Mouse (Mus musculus) testis, postnatal 14 days (tissue): ENCODE results near the gene Eddm3b.
"Not testable (repeated sequence)": the region's sequence is repeated elsewhere in the genome, so short reads cannot be mapped to it uniquely, and the experiment has no call there.

Experiments
- DNase-seq: peaks from one replicate; pipeline ENCODE4 v3.0.0; 2021; ENCODE audit warnings: low spot score

The Eddm3b gene

DNA sequence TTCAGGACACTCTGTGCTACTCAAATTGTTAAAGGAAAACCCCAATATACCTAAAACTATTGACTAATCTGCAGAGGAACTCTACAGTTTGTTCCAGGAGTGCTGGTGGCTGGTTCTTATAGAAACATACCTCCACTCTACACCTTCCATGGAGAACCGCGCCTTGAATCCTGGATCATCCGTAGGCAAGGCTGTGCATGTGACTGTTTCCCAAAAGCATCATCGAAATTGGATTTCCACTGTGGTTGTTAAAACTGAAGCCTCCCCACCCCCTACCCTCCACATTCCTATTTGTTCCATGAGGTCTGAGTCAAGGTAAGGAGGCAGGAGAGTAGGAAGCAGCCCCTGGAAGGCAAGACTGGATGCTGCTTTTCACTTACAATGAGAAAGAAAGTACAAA, 30.2 kb downstream of the Eddm3b start:
- no peak for DNase-seq

DNA sequence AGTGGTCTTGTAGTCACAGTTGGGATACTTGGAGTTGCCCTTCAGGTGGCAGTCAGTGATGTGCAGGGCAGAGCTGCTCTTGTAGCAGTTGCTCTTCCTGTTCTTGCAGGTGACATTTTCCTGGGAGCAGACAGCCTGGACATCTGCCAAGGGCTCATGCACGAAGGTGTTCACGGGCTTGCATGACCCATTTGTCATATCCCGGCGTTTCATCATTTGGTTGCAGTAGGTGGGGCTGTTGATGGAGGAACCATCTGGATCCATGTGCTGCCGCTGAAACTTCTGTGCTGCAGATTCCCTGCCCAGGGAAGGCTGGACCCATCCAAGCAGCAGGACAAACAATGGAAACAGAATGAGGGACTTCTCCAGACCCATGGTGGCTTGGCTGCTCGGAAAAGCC, 31.3 kb downstream of the Eddm3b start:
- DNase-seq, result no peak

DNA sequence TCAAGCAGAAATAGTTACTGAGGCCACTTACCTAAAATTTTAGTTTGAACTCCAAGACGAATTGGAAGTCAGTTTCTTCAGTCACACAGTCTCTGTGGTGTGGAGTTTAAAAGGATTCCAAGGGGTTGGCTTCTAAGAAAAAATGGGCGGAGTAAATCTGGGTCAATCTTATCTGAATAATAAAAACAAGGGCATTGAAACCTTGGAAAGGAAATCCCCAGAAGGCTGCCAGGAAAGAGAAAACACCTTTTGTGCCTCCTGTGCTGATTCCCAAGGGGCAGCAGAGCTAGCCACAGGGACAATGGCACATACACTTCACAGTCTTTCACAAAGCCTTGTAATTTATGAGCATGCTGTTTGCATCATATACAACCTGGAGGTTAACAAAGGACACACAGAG, 32.5 kb downstream of the Eddm3b start, which contains the start of gene Rnase1:
Gene Rnase1, minus strand, starts transcription at position 101 of the 400 bp plus-strand sequence.
- no peak for DNase-seq

DNA sequence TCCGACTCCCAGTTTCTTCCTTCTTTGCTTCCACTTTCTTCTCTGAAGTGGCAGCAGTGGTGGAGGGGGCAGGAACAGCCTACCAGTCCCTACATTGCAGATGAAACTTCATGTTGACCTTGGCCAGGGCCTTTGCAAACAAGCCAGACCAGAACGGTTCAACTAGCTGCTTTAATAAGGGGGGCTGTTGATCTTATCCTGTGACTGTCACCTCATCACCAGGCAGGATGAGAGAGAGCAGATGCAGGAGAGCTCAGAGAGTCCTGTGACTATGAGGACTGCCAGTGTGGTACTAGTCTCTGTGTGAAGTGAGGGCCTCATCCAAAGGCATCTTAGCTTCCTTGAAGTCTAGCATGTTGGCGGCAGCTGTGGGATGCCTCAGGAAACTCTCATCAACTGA, 33.8 kb downstream of the Eddm3b start:
- DNase-seq, result no peak

DNA sequence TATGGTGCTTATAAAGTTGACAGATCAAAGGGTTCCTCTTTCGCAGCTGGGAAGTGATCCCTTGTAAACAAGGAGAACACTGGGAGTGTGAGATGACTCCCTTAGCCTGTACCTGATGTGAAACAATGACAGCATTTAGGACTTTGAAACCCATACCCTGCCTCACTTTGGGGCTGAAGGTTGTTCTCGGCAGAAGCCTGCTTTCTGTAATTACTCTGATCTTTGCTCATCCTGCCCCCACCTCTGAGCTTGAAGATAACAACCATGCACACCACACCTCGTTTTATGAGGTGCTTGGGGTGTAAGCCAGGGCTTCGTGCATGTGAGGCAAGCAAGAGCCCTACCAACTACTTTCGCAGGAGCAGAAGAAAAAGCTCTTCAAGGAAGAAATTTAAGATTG, 34.9 kb downstream of the Eddm3b start:
- no peak for DNase-seq

DNA sequence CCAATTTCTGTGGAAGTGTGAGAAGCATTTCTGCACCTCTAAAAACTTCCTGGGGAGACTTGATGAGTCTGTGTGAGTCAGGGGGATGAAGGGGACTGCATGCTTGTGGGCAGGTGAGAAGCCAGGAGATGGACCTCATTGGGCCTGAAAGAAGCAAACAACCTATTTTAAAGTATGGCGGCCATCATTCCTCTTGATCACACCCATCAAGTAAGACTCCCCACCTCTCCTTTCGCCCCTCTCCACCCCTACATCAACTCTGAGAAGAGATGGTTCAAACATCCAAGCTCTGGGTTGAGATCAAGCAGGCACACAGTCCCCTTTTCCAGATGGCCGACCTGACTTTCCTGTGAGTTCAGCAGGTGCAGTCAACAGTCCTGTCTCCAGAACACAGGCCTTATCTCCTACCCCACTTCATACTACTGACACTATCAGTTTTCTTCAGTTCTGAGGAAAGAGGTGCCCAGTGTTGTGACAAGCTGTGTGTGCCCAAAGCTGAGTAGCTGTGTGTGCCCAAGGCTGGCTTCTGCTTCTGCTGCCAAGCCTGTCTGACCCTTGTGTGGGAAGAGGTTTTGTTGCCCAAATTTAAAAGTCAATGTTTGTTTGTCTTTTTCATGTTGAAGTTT, 36.1 kb downstream of the Eddm3b start:
- no peak for DNase-seq

DNA sequence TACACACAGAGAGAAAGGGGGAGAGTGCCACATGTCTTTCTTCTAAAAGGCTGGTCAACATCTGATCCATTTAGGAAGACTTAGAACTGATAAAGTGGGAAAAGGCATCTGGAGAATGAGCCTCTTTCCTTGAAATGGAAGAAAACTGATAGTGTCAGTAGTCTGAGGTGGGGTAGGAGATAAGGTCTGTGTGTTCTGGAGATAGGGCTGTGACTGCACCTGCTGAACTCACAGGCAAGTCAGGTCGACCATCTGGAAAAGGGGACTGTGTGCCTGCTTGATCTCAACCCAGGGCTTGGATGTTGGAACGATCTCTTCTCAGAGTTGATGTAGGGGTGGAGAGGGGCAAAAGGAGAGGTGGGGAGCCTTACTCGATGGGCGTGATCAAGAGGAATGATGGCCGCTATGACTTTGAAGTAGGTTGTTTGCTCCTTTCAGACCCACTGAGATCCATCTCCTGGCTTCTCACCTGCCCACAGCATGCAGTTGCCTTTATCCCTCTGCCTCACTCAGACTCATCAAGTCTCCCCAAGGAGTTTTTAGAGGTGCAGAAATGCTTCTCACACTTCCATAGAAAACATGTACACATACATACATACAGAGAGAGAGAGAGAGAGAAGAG, 38.1 kb downstream of the Eddm3b start:
- DNase-seq, result no peak

DNA sequence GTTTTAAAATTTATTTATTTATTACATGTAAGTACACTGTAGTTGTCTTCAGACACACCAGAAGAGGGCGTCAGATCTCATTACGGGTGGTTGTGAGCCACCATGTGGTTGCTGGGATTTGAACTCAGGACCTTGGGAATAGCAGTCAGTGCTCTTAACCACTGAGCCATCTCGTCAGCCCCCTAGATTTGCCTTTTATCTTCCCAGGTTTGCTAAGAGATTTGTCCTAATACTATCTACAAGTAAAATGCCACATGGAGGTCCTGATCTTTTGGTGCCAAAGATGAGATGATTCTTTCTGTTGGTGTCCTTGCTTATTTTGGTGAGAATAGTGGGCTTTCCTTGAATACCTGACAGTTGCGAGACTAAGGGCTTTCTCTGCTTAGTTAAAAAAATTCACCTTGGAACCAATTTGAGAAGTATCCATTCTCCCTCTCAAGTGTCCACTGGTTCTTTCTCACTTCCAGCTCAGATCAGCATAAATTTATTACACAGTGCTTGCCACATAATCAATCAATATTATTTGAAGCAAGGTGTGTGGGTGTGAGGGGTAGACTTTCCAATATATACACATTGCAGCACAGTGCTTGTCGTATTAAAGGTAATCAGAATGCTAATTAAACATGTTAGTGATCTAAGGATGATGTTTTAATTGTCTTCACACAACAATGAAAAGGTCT, 42.0 kb downstream of the Eddm3b start:
- DNase-seq, result no peak

DNA sequence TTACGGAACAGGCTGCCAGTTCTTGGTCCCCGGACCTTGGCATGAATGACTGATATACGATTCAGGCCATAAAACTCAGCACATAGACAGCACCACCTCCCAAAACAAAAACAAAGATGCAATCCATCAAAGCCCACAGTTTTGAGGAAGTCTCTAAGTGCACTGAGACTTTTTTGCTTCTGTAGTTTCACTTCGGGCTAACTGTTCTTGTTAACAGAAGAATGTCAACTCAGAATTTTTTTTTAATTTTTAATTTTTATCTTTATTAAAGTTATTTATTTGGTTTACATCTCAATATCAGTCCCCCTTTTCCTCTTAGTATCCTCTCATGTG, 42.5 kb downstream of the Eddm3b start:
- DNase-seq, result no peak

DNA sequence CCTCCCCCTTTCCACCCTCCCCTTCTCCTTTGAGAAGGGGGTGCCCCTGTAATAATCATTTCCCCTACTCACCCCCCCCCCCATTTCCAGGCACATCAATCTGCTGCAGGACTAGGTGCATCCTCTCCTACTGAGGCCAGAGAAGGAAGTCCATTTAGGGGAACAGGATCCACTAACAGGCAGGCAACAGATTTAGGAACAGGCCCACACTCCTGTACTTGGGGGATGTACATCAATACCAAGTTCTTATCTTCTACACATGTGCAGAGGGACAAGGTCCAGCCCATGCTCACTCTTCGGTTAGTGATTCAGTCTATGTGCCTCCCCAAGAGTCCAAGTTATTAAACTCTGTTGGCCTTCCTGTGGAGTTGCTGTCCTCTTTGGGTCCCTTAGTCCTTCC, 42.8 kb downstream of the Eddm3b start:
- DNase-seq, result no peak

DNA sequence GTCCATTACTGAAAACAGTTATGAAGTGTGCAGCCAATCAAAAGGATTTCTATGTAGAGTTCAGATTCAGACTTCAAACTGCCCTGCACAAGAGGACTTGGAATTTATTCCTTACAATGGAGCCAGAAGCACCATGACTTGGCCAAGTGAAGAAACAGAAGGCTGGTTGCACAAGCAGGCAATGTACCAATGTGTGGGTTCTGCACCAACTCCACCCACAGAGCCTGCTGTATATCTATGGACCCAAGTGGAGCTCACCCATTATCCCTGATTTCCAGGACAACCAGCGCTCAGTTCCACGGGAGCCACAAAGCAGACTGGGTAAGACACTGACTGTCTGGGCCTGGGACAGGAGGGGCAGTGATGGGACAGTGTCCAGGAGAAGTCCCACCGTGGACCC, 47.8 kb downstream of the Eddm3b start, which contains the start of gene Rnase2b:
Gene Rnase2b, plus strand, starts transcription at position 285 of the 400 bp plus-strand sequence.
- DNase-seq, result not testable (repeated sequence)

DNA sequence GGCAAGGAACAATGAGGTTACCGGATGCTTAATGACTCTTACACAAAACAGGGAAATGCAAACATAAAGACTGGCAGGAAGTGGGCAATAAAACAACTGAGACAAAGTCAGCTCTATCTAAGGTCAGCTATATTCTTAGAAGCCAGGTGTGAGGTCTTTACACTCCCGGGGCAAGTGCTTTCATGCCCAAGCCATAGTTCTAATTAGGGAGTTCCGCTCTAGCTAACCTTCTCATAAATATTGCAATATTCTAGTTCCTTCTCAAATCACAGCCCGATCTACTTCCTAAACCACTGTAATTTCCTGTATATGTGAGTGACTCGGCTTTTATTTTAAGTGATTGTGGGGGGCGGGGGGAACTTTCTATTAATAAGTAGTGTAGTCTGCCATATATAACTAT, 49.1 kb downstream of the Eddm3b start:
- not testable (repeated sequence) for DNase-seq

DNA sequence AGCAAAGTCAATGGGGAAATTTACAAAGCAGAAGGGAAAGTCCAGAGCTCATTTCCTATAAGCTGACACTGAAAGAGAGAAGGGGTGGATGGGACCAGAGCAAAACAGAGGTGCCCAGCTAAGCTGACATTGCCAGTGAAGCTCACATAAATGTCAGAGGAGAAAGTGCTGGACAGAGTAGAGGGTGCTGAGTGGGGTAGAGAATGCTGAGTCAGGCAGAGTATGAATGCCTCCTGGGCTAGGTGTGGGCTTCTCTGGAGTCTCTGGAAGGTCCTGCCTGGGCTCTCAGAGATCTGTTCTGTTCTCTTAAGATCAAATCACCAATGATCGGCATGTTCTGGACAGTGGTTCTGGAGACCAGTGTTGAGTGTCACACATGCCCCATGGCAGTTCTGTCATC, 51.2 kb downstream of the Eddm3b start:
- DNase-seq, result no peak

DNA sequence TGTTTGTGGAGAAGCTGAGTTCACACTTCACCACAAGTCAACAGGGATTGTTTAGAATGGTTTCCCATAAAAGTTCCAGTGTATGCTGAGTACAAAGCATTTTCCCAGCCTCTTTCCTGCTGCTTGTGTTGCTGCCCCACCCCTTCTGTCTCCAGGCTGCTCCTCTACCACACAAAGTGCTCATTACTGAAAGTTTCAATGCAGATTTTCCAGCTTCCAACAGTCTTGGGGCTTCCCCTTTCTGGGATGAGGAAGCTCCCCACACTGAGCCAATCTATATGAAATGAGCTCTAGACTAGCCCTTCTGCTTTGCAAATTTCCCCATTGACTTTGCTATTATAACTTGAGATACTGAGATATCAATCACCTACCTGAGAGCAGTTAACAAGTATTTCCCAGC, 51.8 kb downstream of the Eddm3b start:
- no peak for DNase-seq
